Comparison of ENCODE assay signal across 25 mouse cellular contexts in genomic region chr7:98481861-98482260, GRCm38 (mm10). TPM values are rescaled to one million over a fixed set of nuclear protein-coding genes. Genes with fewer than 3 reads are reported as not detected.
A peak's percentile ranks its signal among the peaks of the same experiment; 100 is the strongest.
DNase-seq lines count a peak whose midpoint lies in the region; ATAC-seq and TF ChIP-seq lines count a peak whose summit lies in the region.
"Had no signal": no experiment of that assay in that cellular context is flagged by ENCODE, and none has a peak within 500 bp of the region (broad histone marks: within the 10 kb centered on the region; RNA-seq: fewer than 3 reads in every experiment).

No protein-coding gene starts in this region.

- no peak overlapping the region for H3K4me3 ChIP-seq in heart, adult 2 months
- no peak overlapping the region for H3K4me3 ChIP-seq in kidney, embryonic 15.5 days (replicated peaks)
- H3K4me3 ChIP-seq in lung, embryonic 16.5 days (ENCODE audit: low read length) = no peak overlapping the region
- H3K4me3 ChIP-seq: embryonic facial prominence, embryonic 15.5 days; forebrain, embryonic 10.5 days; hindbrain, embryonic 10.5 days; lung, embryonic 15.5 days; midbrain, embryonic 13.5 days; neural tube, embryonic 13.5 days had no signal

- intact Hi-C loops in heart, adult 2 months (cut with DNase I) = loop anchor here (1.0 to 10.0 kb wide), 6 partner anchors 40 to 353 kb away; partner anchors contain the start of gene Wnt11
- intact Hi-C loops in heart, postnatal 36 days (cut with DNase I) = loop anchor here (1.0 to 5.0 kb wide), 3 partner anchors 107 to 215 kb away; no protein-coding TSS in a partner anchor

- no peak for TF ChIP-seq EP300 in heart, adult 2 months (IDR thresholded peaks at IDR 0.05; ENCODE audit: insufficient read depth, low read depth, low read length)

- no peaks in the 10 kb centered on the region for H3K9me3 ChIP-seq in kidney, embryonic 15.5 days (replicated peaks)
- no peaks in the 10 kb centered on the region for H3K9me3 ChIP-seq in lung, embryonic 16.5 days (ENCODE audit: control insufficient read depth, low read length)
- H3K9me3 ChIP-seq: embryonic facial prominence, embryonic 15.5 days; forebrain, embryonic 10.5 days; hindbrain, embryonic 10.5 days; lung, embryonic 15.5 days; midbrain, embryonic 13.5 days; neural tube, embryonic 13.5 days had no signal

- ATAC-seq in kidney, embryonic 15.5 days (replicated peaks; ENCODE audit: low FRiP score) = no peak
- peak; percentile 4; the same call in 1 of the 2 replicates for ATAC-seq in lung, embryonic 16.5 days (ENCODE audit: low read depth)

- no peaks in the 10 kb centered on the region for H3K79me2 ChIP-seq in heart, adult 2 months (replicated peaks; ENCODE audit: control insufficient read depth, insufficient read depth, low read length)

- H3K36me3 ChIP-seq in heart, adult 2 months (ENCODE audit: control insufficient read depth, insufficient read depth, low read length) = no peaks in the 10 kb centered on the region
- no peaks in the 10 kb centered on the region for H3K36me3 ChIP-seq in kidney, embryonic 15.5 days
- H3K36me3 ChIP-seq in lung, embryonic 16.5 days (ENCODE audit: control insufficient read depth, insufficient read depth, low read length) = no peaks in the 10 kb centered on the region
- H3K36me3 ChIP-seq: embryonic facial prominence, embryonic 15.5 days; forebrain, embryonic 10.5 days; hindbrain, embryonic 10.5 days; lung, embryonic 15.5 days; midbrain, embryonic 13.5 days; neural tube, embryonic 13.5 days had no signal

- H3K4me2 ChIP-seq in kidney, embryonic 15.5 days = no peak overlapping the region
- no peak overlapping the region for H3K4me2 ChIP-seq in lung, embryonic 16.5 days (ENCODE audit: low read depth, low read length)
- H3K4me2 ChIP-seq: embryonic facial prominence, embryonic 15.5 days; lung, embryonic 15.5 days; midbrain, embryonic 13.5 days had no signal

- H3K27me3 ChIP-seq in heart, adult 2 months (ENCODE audit: control insufficient read depth, insufficient read depth, low read length) = no peaks in the 10 kb centered on the region
- peaks cover 29% of the 10 kb centered on the region for H3K27me3 ChIP-seq in kidney, embryonic 15.5 days
- H3K27me3 ChIP-seq in lung, embryonic 16.5 days (ENCODE audit: control insufficient read depth, insufficient read depth, low read depth, low read length) = no peaks in the 10 kb centered on the region

- TF ChIP-seq POLR2A in heart, adult 2 months (IDR thresholded peaks at IDR 0.05; ENCODE audit: insufficient read depth, low read depth, low read length) = no peak

- DNase-seq in heart, adult 2 months = no peak
- DNase-seq in heart, postnatal 36 days = no peak
- DNase-seq in kidney, adult 11 months = no peak
- DNase-seq in lung, postnatal 25 days (ENCODE audit: low spot score) = no peak
- no peak for DNase-seq in cerebellum, postnatal 10 days
- DNase-seq: adrenal gland, postnatal 14 days; cerebellum, adult 9-11 months; forebrain, postnatal 0 days; thymus, adult 18-20 months had no signal

- H3K9ac ChIP-seq in heart, adult 2 months (ENCODE audit: low read depth, low read length) = no peak overlapping the region
- no peak overlapping the region for H3K9ac ChIP-seq in kidney, embryonic 15.5 days
- H3K9ac ChIP-seq in lung, embryonic 16.5 days (ENCODE audit: low read length) = no peak overlapping the region
- H3K9ac ChIP-seq: embryonic facial prominence, embryonic 15.5 days; forebrain, postnatal 0 days; lung, embryonic 15.5 days; midbrain, embryonic 13.5 days; neural tube, embryonic 13.5 days had no signal

- H3K27ac ChIP-seq in heart, adult 2 months = peak overlapping the region; percentile 82
- peak overlapping the region; percentile 84 for H3K27ac ChIP-seq in kidney, embryonic 15.5 days
- no peak overlapping the region for H3K27ac ChIP-seq in lung, embryonic 16.5 days (ENCODE audit: low read length)
- H3K27ac ChIP-seq: forebrain, embryonic 10.5 days; hindbrain, embryonic 10.5 days; hindbrain, postnatal 0 days; midbrain, embryonic 13.5 days; neural tube, embryonic 13.5 days had no signal

- H3K4me1 ChIP-seq in heart, adult 2 months (ENCODE audit: control insufficient read depth, insufficient read depth, low read length) = peaks cover 22% of the 10 kb centered on the region
- peaks cover 45% of the 10 kb centered on the region for H3K4me1 ChIP-seq in kidney, embryonic 15.5 days
- peaks cover 21% of the 10 kb centered on the region for H3K4me1 ChIP-seq in lung, embryonic 16.5 days (replicated peaks; ENCODE audit: control insufficient read depth, insufficient read depth, low read length)

- WGBS in heart, adult 2 months = 89% methylated on average over 8 of the region's 8 CpGs
- 77% methylated on average over 8 of the region's 8 CpGs for WGBS in kidney, embryonic 15.5 days
- 71% methylated on average over 8 of the region's 8 CpGs for WGBS in lung, embryonic 16.5 days

- no peak for TF ChIP-seq CTCF in heart, adult 2 months (IDR thresholded peaks at IDR 0.05)

RNA-seq across cellular contexts. Expression of gene Lrrc32, which starts 7.2 kb away (rescaled TPM):
- 10 to 100 TPM; 13.6 to 13.7 TPM for total RNA-seq in heart, adult 2 months (2021)
- 14.5 and 21.9 TPM in 2 replicates for polyA plus RNA-seq in heart, adult 2 months (2012; rRNA removed)
- 10 to 100 TPM; 14.6 to 15.8 TPM for total RNA-seq in heart, postnatal 36 days (2021)
- polyA plus RNA-seq in kidney, embryonic 15.5 days (2015; fragmentation: Nextera tagmentation; extraction: Ambion mirVana) = 12.7 and 16.9 TPM in 2 replicates
- polyA plus RNA-seq in lung, embryonic 16.5 days (2015; fragmentation: Nextera tagmentation; extraction: Ambion mirVana) = 6.0 and 6.3 TPM in 2 replicates
- total RNA-seq: megakaryocyte, adult 5-6 weeks; MEL had no signal

RNA-seq across cellular contexts. Expression of gene Gucy2d, which starts 41.6 kb away (rescaled TPM):
- total RNA-seq in heart, adult 2 months (2021) = under 1 TPM in 1 of 2 experiments, not detected in 1; 0.21 TPM
- polyA plus RNA-seq in heart, adult 2 months (2012; rRNA removed) = 0.20 TPM in 1 of 2 replicates, not detected in the other
- under 1 TPM in 1 of 2 experiments, not detected in 1; 0.25 TPM for total RNA-seq in heart, postnatal 36 days (2021)
- 0.10 TPM in 1 of 2 replicates, not detected in the other for polyA plus RNA-seq in kidney, embryonic 15.5 days (2015; fragmentation: Nextera tagmentation; extraction: Ambion mirVana)
- polyA plus RNA-seq in lung, embryonic 16.5 days (2015; fragmentation: Nextera tagmentation; extraction: Ambion mirVana) = not detected in 2 replicates
- total RNA-seq: adrenal gland, postnatal 14 days; CH12.LX; forebrain, postnatal 0 days; hindbrain, postnatal 0 days; left cerebral cortex, postnatal 25 days; liver, adult 2 months; megakaryocyte, adult 5-6 weeks; MEL had no signal
- polyA plus RNA-seq: embryonic facial prominence, embryonic 15.5 days; forebrain, embryonic 10.5 days; forebrain, postnatal 0 days; gonadal fat pad, adult 2 months; hindbrain, embryonic 10.5 days; liver, adult 2 months; lung, embryonic 15.5 days; midbrain, embryonic 13.5 days; neural tube, embryonic 13.5 days; small intestine, adult 2 months had no signal
